Mouse (Mus musculus) neural tube, embryonic 10.5 days (tissue): ENCODE data around the gene Nebl.
"Not testable (repeated sequence)": the region's sequence is repeated elsewhere in the genome, so short reads cannot be mapped to it uniquely, and the experiment has no call there.

ENCODE experiments used
- DNase-seq: peaks from one replicate; pipeline ENCODE4 v3.0.0-alpha.2; 2017; ENCODE audit warnings: low spot score; ENCODE audit errors: extremely low spot score

Gene Nebl

GRCm38 (mm10) chr2:17295257-17295656 lies 436.0 kb downstream of the Nebl start:
- DNase-seq, result not testable (repeated sequence)
